Mouse (Mus musculus) ES-E14 (cell line): Measurements from ENCODE around the gene Pax8.

Source experiments
- CHD2 ChIP-seq: IDR thresholded peaks from 2 replicates; pipeline ENCODE4 v1.6.1; 2014; ENCODE audit warnings: mild to moderate bottlenecking, low read depth, low read length, inconsistent platforms
- ZC3H11A ChIP-seq: IDR thresholded peaks from 2 replicates; pipeline ENCODE4 v1.6.1; 2012; ENCODE audit warnings: low read depth, mild to moderate bottlenecking, inconsistent platforms, low read length, borderline replicate concordance

DNA sequence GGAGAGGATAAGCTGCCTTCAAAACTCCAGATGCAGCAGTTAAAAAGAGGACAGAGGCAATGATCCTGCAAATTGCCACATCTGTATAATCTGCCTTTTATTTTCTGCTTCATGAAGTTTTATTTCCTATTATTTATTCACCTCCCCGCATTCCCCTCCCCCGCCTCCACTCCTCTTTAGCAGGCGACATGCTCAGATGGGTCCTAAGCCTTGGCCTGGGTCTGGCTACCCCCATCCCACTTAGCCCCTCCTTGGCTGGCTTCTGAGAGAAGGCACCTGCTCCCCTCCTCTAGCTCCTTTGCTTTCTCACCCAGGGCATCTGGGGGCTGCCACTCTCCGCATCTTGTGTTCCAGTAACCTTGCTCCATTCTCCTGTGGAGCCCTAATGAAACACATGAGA, 61.7 kb downstream of the Pax8 start:
- TF ChIP-seq ZC3H11A (no peak), CHD2 (no peak)
